Mouse (Mus musculus) liver, embryonic 14.5 days (tissue): ENCODE measurements around the gene Serf1. TPM values are rescaled to one million over a fixed set of nuclear protein-coding genes. Genes with fewer than 3 reads are reported as not detected.

Source experiments
- ATAC-seq: fragments of 200-750 bp; cut with Nextera tagmentation; 2 replicates; pipeline ENCODE4 v1.8.0; 2017; ENCODE audit warnings: moderate number of reproducible peaks, mild to moderate bottlenecking, moderate library complexity; ENCODE audit not compliant: insufficient read depth
- DNase-seq, 3 experiments: peaks; one replicate each; pipeline ENCODE4 v3.0.0-alpha.2; 2012 to 2013; ENCODE audit warnings: low read depth in 3 of 3, low spot score in 3 of 3
- H3K27ac ChIP-seq: fragments of 300-500 bp; sonication (generic); 2 replicates; pipeline ENCODE4 v1.5.1; 2014; ENCODE audit warnings: moderate library complexity, mild to moderate bottlenecking, control low read depth, inconsistent platforms
- H3K27me3 ChIP-seq: fragments of 300-500 bp; sonication (generic); 2 replicates; pipeline ENCODE4 v1.6.1; 2014; ENCODE audit warnings: mild to moderate bottlenecking, low read length, moderate library complexity; ENCODE audit not compliant: control insufficient read depth, insufficient read depth
- H3K36me3 ChIP-seq: fragments of 300-500 bp; sonication (generic); replicated peaks from 2 replicates; pipeline ENCODE4 v1.6.1; 2014; ENCODE audit warnings: low read depth; ENCODE audit not compliant: control insufficient read depth, insufficient read depth
- H3K4me1 ChIP-seq, 2 experiments: fragments of 200-500 bp in 1 of 2; fragments of 300-500 bp in 1 of 2; sonication (generic) in 1 of 2; replicated peaks; 2 replicates each; pipeline ENCODE4 v1.6.1; 2012 to 2014; ENCODE audit warnings: antibody characterized with exemption in 1 of 2, inconsistent platforms in 1 of 2, low read length in 1 of 2; ENCODE audit not compliant: control insufficient read depth in 2 of 2, insufficient read depth in 2 of 2
- H3K4me2 ChIP-seq: fragments of 300-500 bp; sonication (generic); 2 replicates; pipeline ENCODE4 v1.6.1; 2014; ENCODE audit warnings: low read depth, mild to moderate bottlenecking, control low read depth, moderate library complexity
- H3K4me3 ChIP-seq, 2 experiments: fragments of 200-500 bp in 1 of 2; fragments of 300-500 bp in 1 of 2; sonication (generic) in 1 of 2; 2 replicates each; pipeline ENCODE4 v1.5.1; 2012 to 2014; ENCODE audit warnings: low read depth in 2 of 2, low read length in 2 of 2, mild to moderate bottlenecking in 2 of 2, control low read depth in 1 of 2, inconsistent platforms in 1 of 2, moderate library complexity in 1 of 2; ENCODE audit not compliant: insufficient read depth in 1 of 2
- H3K9ac ChIP-seq: fragments of 300-500 bp; sonication (generic); replicated peaks from 2 replicates; pipeline ENCODE4 v1.6.1; 2014; ENCODE audit warnings: mild to moderate bottlenecking, control low read depth, moderate library complexity
- H3K9me3 ChIP-seq: fragments of 300-500 bp; sonication (generic); 2 replicates; pipeline ENCODE4 v1.6.1; 2016; ENCODE audit warnings: low read length, mixed read lengths; ENCODE audit not compliant: control insufficient read depth
- CTCF ChIP-seq: IDR thresholded peaks from 2 replicates; pipeline ENCODE4 v1.5.1; 2016; ENCODE audit warnings: antibody characterized with exemption, low read depth, control low read depth
- EP300 ChIP-seq: IDR thresholded peaks from 2 replicates; pipeline ENCODE4 v1.6.1; 2016; ENCODE audit warnings: antibody characterized with exemption, low read depth
- WGBS: fragments of 180-500 bp; shearing (Covaris S2); extraction: QIAGEN DNeasy Blood & Tissue Kit; methylation state at CpG from one replicate; pipeline ENCODE4 v1.1.7; 2014; ENCODE audit not compliant: insufficient replicate concordance; 5-methylcytosine and 5-hydroxymethylcytosine counted together
- polyA plus RNA-seq, 2 experiments: library from polyadenylated mRNA; depleted of rRNA in 1 of 2; stranded (reverse) in 1 of 2; unstranded in 1 of 2; fragments of >200 nt; fragmentation: Nextera tagmentation in 1 of 2; extraction: Ambion mirVana in 1 of 2; gene quantifications; 2 replicates each; pipeline versions ENCODE4 v1.2.1 to v1.2.3; 2012 to 2014

Gene Serf1
- polyA plus RNA-seq, 2 experiments, result 8.9 to 21.7 TPM

GRCm38 (mm10) chr13:100103052-100103658, 4.7 kb upstream of the Serf1 start:
- no peaks in the 10 kb centered on the region for H3K27me3 ChIP-seq
- peak overlapping the region; percentile 78 for H3K4me2 ChIP-seq
- ATAC-seq (peak; percentile 40), DNase-seq (peak in 1 of 3 experiments; percentile 32)
- peak overlapping the region; percentile 67 for H3K27ac ChIP-seq
- H3K9ac ChIP-seq, result peak overlapping the region; percentile 96
- 3% methylated on average over 15 of the region's 15 CpGs for WGBS
- H3K9me3 ChIP-seq, result no peaks in the 10 kb centered on the region
- peaks cover 7 to 17% of the 10 kb centered on the region in 2 experiments; a peak in 3 of 4 replicates for H3K4me1 ChIP-seq
- H3K36me3 ChIP-seq, result peaks cover 5% of the 10 kb centered on the region
- H3K4me3 ChIP-seq, result peak overlapping the region; percentile 94 to 95
- TF ChIP-seq CTCF (no peak), EP300 (no peak)

GRCm38 (mm10) chr13:100103748-100104254, 4.0 kb upstream of the Serf1 start, which contains the start of gene Bdp1:
Gene Bdp1 (minus strand): TSS chr13:100104070.
- TF ChIP-seq CTCF, result no peak
- no peak for TF ChIP-seq EP300
- peaks cover 7 to 14% of the 10 kb centered on the region in 2 experiments; a peak in 3 of 4 replicates for H3K4me1 ChIP-seq
- peaks cover under 1% of the 10 kb centered on the region for H3K36me3 ChIP-seq
- peak within 1 kb of the TSS; percentile 67 for H3K27ac ChIP-seq
- peak within 1 kb of the TSS; percentile 78 for H3K4me2 ChIP-seq
- under 1% methylated on average over 44 of the region's 44 CpGs for WGBS
- H3K27me3 ChIP-seq, result no peaks in the 10 kb centered on the region
- ATAC-seq (peak; percentile 80), DNase-seq (peak; percentile 78 to 82 (median 79))
- H3K9me3 ChIP-seq, result no peaks in the 10 kb centered on the region
- H3K4me3 ChIP-seq, result peak within 1 kb of the TSS; percentile 94 to 95
- H3K9ac ChIP-seq, result peak within 1 kb of the TSS; percentile 96

- DNase-seq (no peak), ATAC-seq (no peak)
- no peaks in the 10 kb centered on the region for H3K36me3 ChIP-seq
- no peak overlapping the region for H3K27ac ChIP-seq
- H3K27me3 ChIP-seq, result no peaks in the 10 kb centered on the region
- H3K4me2 ChIP-seq, result no peak overlapping the region
- H3K9me3 ChIP-seq, result no peaks in the 10 kb centered on the region
- peak; percentile 38; the same call in 1 of the 2 replicates for TF ChIP-seq CTCF
- no peak for TF ChIP-seq EP300
- H3K4me3 ChIP-seq, result no peak overlapping the region
- WGBS, result 37% methylated on average over 5 of the region's 5 CpGs
- H3K4me1 ChIP-seq, result no peaks in the 10 kb centered on the region; a peak in 2 of 4 replicates
- H3K9ac ChIP-seq, result no peak overlapping the region
Observed at GRCm38 (mm10) chr13:100112218-100112972, 4.6 kb downstream of the Serf1 start.

GRCm38 (mm10) chr13:100123970-100124369, 16.2 kb downstream of the Serf1 start:
- no peaks in the 10 kb centered on the region for H3K27me3 ChIP-seq
- H3K4me2 ChIP-seq, result peak overlapping the region; percentile 81
- H3K9ac ChIP-seq, result no peak overlapping the region
- no peaks in the 10 kb centered on the region for H3K9me3 ChIP-seq
- no peak for ATAC-seq
- WGBS, result 78% methylated on average over 3 of the region's 3 CpGs
- TF ChIP-seq EP300, result no peak
- TF ChIP-seq CTCF, result no peak
- H3K36me3 ChIP-seq, result peaks cover 13% of the 10 kb centered on the region
- DNase-seq, result no peak
- no peak overlapping the region for H3K27ac ChIP-seq
- H3K4me3 ChIP-seq, result peak overlapping the region in 1 of 2 experiments; percentile 81; a peak in 2 of 4 replicates
- peaks cover 10 to 11% of the 10 kb centered on the region in 2 experiments for H3K4me1 ChIP-seq
